Comparison of ENCODE assay signal across 9 mouse cellular contexts in genomic region chr15:25284354-25285199, GRCm38 (mm10).
A peak's percentile ranks its signal among the peaks of the same experiment; 100 is the strongest.
DNase-seq lines count a peak whose midpoint lies in the region; ATAC-seq and TF ChIP-seq lines count a peak whose summit lies in the region.
"Had no signal": no experiment of that assay in that cellular context is flagged by ENCODE, and none has a peak within 500 bp of the region (broad histone marks: within the 10 kb centered on the region; RNA-seq: fewer than 3 reads in every experiment).

No protein-coding gene starts in this region.

- WGBS in kidney, postnatal 0 days, result 20% methylated on average over 17 of the region's 17 CpGs
- WGBS in forebrain, embryonic 14.5 days, result 31% methylated on average over 17 of the region's 17 CpGs
- 29% methylated on average over 17 of the region's 17 CpGs for WGBS in midbrain, embryonic 15.5 days

- no peaks in the 10 kb centered on the region for H3K27me3 ChIP-seq in kidney, postnatal 0 days (ENCODE audit: insufficient read depth, low read length)
- H3K27me3 ChIP-seq in Patski, result no peaks in the 10 kb centered on the region
- H3K27me3 ChIP-seq in forebrain, embryonic 14.5 days (replicated peaks; ENCODE audit: control insufficient read depth, insufficient read depth, low read length), result no peaks in the 10 kb centered on the region
- H3K27me3 ChIP-seq in midbrain, embryonic 15.5 days (replicated peaks), result no peaks in the 10 kb centered on the region

- in situ Hi-C loops in Patski (cut with MboI; ENCODE audit: low pct_unique_long_range_greater_than_20kb), result loop anchor here (5.0 kb wide), 1 partner anchor 118 kb away; no protein-coding TSS in a partner anchor

- no peak overlapping the region for H3K27ac ChIP-seq in kidney, postnatal 0 days
- no peak overlapping the region for H3K27ac ChIP-seq in forebrain, embryonic 14.5 days (ENCODE audit: low read depth, low read length)
- H3K27ac ChIP-seq in midbrain, embryonic 15.5 days, result no peak overlapping the region

- ATAC-seq in kidney, postnatal 0 days (replicated peaks; ENCODE audit: low FRiP score, low read depth), result no peak
- ATAC-seq in Patski, result no peak
- peak; percentile 88 for ATAC-seq in forebrain, embryonic 14.5 days
- ATAC-seq in midbrain, embryonic 15.5 days (replicated peaks), result peak; percentile 81
- no peak for ATAC-seq in granulocyte monocyte progenitor cell, adult 5-6 weeks (replicated peaks; ENCODE audit: poor library complexity, severe bottlenecking)

- H3K4me1 ChIP-seq in kidney, postnatal 0 days (replicated peaks; ENCODE audit: insufficient read depth, low read length), result no peaks in the 10 kb centered on the region
- peaks cover 14% of the 10 kb centered on the region for H3K4me1 ChIP-seq in forebrain, embryonic 14.5 days (ENCODE audit: control insufficient read depth, insufficient read depth, low read length)
- H3K4me1 ChIP-seq in midbrain, embryonic 15.5 days, result peaks cover 6% of the 10 kb centered on the region; the same call in 1 of the 2 replicates

- POLR2A ChIA-PET in Patski (lab: Charles Lee), result no interaction called here

- no peak overlapping the region for H3K9ac ChIP-seq in kidney, postnatal 0 days (ENCODE audit: low read depth, low read length)
- H3K9ac ChIP-seq in forebrain, embryonic 14.5 days (ENCODE audit: low read length), result no peak overlapping the region
- H3K9ac ChIP-seq in midbrain, embryonic 15.5 days, result no peak overlapping the region

- peak; percentile 33 for DNase-seq in kidney, postnatal 0 days (ENCODE audit: low spot score)
- no peak for DNase-seq in kidney, postnatal 14 days
- peak; percentile 31 for DNase-seq in Patski (ENCODE audit: low read depth, low spot score)
- peak; percentile 83 for DNase-seq in forebrain, embryonic 14.5 days (ENCODE audit: low spot score)
- no peak for DNase-seq in frontal cortex, postnatal 36 days (ENCODE audit: low spot score in 2 of 2)
- DNase-seq in left cerebral cortex, postnatal 14 days (ENCODE audit: low spot score in 2 of 2), result no peak
- DNase-seq: lung, adult 2 months had no signal

- H3K36me3 ChIP-seq in kidney, postnatal 0 days (ENCODE audit: insufficient read depth, low read length), result no peaks in the 10 kb centered on the region
- H3K36me3 ChIP-seq in forebrain, embryonic 14.5 days (ENCODE audit: control insufficient read depth, insufficient read depth, low read length), result no peaks in the 10 kb centered on the region
- H3K36me3 ChIP-seq in midbrain, embryonic 15.5 days (replicated peaks), result no peaks in the 10 kb centered on the region

- H3K4me2 ChIP-seq in kidney, postnatal 0 days (ENCODE audit: low read length), result no peak overlapping the region
- H3K4me2 ChIP-seq in forebrain, embryonic 14.5 days (ENCODE audit: low read length), result no peak overlapping the region
- H3K4me2 ChIP-seq in midbrain, embryonic 15.5 days, result no peak overlapping the region

- no peak for TF ChIP-seq CTCF in kidney, postnatal 0 days (IDR thresholded peaks at IDR 0.05; ENCODE audit: low read depth)
- TF ChIP-seq CTCF in Patski (IDR thresholded peaks at IDR 0.05), result no peak

- H3K4me3 ChIP-seq in kidney, postnatal 0 days (replicated peaks; ENCODE audit: low read depth, low read length), result no peak overlapping the region
- no peak overlapping the region for H3K4me3 ChIP-seq in forebrain, embryonic 14.5 days (ENCODE audit: low read depth, low read length)
- no peak overlapping the region for H3K4me3 ChIP-seq in midbrain, embryonic 15.5 days

- CTCF ChIA-PET in Patski (lab: Charles Lee), result interaction anchor here (0.8 to 1.8 kb wide), 3 partner anchors 14 to 19 kb away, joined by 3 to 8 read pairs (median 3); no protein-coding TSS in a partner anchor

- H3K9me3 ChIP-seq in kidney, postnatal 0 days (replicated peaks; ENCODE audit: low read length), result no peaks in the 10 kb centered on the region
- H3K9me3 ChIP-seq in forebrain, embryonic 14.5 days (replicated peaks; ENCODE audit: control insufficient read depth, low read length), result no peaks in the 10 kb centered on the region
- H3K9me3 ChIP-seq in midbrain, embryonic 15.5 days, result no peaks in the 10 kb centered on the region

- intact Hi-C loops in left cerebral cortex, postnatal 14 days (cut with DNase I), result loop anchor here (5.0 kb wide), 1 partner anchor 128 kb away; the partner anchor contains the start of gene Basp1

Comparison
In these comparisons a context has a peak if more than half of its experiments do, and no peak if none do; other contexts are left out.
1. DNase-seq: peak in kidney, postnatal 0 days (single experiment), Patski (single experiment) and forebrain, embryonic 14.5 days (single experiment); none in kidney, postnatal 14 days (single experiment), frontal cortex, postnatal 36 days (0 of 2) and left cerebral cortex, postnatal 14 days (0 of 2).
2. ATAC-seq: peak in forebrain, embryonic 14.5 days (single experiment) and midbrain, embryonic 15.5 days (single experiment); none in kidney, postnatal 0 days (single experiment), Patski (single experiment) and granulocyte monocyte progenitor cell, adult 5-6 weeks (single experiment).